26 mouse cellular contexts compared by ENCODE assay signal in the genomic region with DNA sequence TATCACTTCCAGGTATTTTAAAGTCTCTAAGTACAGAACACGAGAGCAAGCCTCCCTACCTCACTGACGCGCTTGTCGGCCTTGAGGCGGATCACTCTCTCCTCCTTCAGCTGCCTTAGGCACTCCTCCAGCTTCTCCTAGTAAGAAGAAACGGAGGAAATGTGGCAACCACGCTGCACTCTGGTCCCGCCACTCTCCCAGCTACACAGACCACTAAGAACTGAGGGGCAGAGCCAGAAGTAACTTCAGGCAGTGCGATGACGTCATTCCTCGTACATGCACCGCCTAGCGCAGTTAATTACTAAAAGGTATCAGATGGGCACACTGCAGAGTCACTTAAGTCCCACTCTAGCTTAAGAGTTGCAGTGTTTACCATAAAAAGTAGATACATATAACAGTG. TPM values are rescaled to one million over a fixed set of nuclear protein-coding genes. Genes with fewer than 3 reads are reported as not detected.
DNase-seq lines count a peak whose midpoint lies in the region; ATAC-seq and TF ChIP-seq lines count a peak whose summit lies in the region.
"Had no signal": no experiment of that assay in that cellular context is flagged by ENCODE, and none has a peak within 500 bp of the region (broad histone marks: within the 10 kb centered on the region; RNA-seq: fewer than 3 reads in every experiment).

No protein-coding gene starts in this region.

- H3K27ac ChIP-seq in forebrain, embryonic 14.5 days (ENCODE audit: low read depth, low read length), result no peak overlapping the region
- H3K27ac ChIP-seq in forebrain, embryonic 12.5 days, result no peak overlapping the region
- H3K27ac ChIP-seq in lung, postnatal 0 days (ENCODE audit: low read length), result peak overlapping the region; percentile 52
- H3K27ac ChIP-seq: embryonic facial prominence, embryonic 12.5 days; heart, embryonic 10.5 days; hindbrain, embryonic 14.5 days; liver, embryonic 14.5 days had no signal

- DNase-seq in adrenal gland, adult (ENCODE audit: inconsistent age in 2 of 2, low spot score in 1 of 2), result peak; percentile 62 to 65
- no peak for DNase-seq in adrenal gland, adult 8-10 months
- DNase-seq in forebrain, embryonic 14.5 days (ENCODE audit: low spot score), result peak; percentile 15
- DNase-seq in lung, postnatal 0 days (ENCODE audit: low spot score), result peak; percentile 77
- DNase-seq in lung, adult 2 months, result no peak
- peak; percentile 22 for DNase-seq in lung, postnatal 36 days
- no peak for DNase-seq in right cerebral cortex, postnatal 36 days (ENCODE audit: low spot score in 2 of 2)
- DNase-seq: cerebellum, adult 2 months; cerebellum, postnatal 14 days; heart, postnatal 4 days; kidney, adult 9 months; kidney, postnatal 14 days; liver; lung, embryonic 14.5 days; right cerebral cortex, postnatal 25 days; spleen, adult 18-20 months; thymus, postnatal 25 days had no signal

- no peak overlapping the region for H3K9ac ChIP-seq in forebrain, embryonic 14.5 days (ENCODE audit: low read length)
- no peak overlapping the region for H3K9ac ChIP-seq in forebrain, embryonic 12.5 days
- H3K9ac ChIP-seq in lung, postnatal 0 days (replicated peaks; ENCODE audit: low read depth), result no peak overlapping the region
- H3K9ac ChIP-seq: embryonic facial prominence, embryonic 12.5 days; hindbrain, embryonic 14.5 days; liver, embryonic 14.5 days; lung, embryonic 14.5 days had no signal

- 77% methylated on average over 13 of the region's 13 CpGs for WGBS in forebrain, embryonic 14.5 days
- WGBS in forebrain, embryonic 12.5 days, result 88% methylated on average over 13 of the region's 13 CpGs
- 68% methylated on average over 13 of the region's 13 CpGs for WGBS in lung, postnatal 0 days
- 75% methylated on average over 13 of the region's 13 CpGs for WGBS in lung, adult 2 months

- H3K36me3 ChIP-seq in forebrain, embryonic 14.5 days (ENCODE audit: control insufficient read depth, insufficient read depth, low read length), result peaks cover 66% of the 10 kb centered on the region
- H3K36me3 ChIP-seq in forebrain, embryonic 12.5 days (replicated peaks), result peaks cover 60% of the 10 kb centered on the region
- no peaks in the 10 kb centered on the region; the same call in 1 of the 2 replicates for H3K36me3 ChIP-seq in lung, postnatal 0 days (ENCODE audit: insufficient read depth, low read length)

- no peak overlapping the region for H3K4me2 ChIP-seq in forebrain, embryonic 14.5 days (ENCODE audit: low read length)
- no peak overlapping the region for H3K4me2 ChIP-seq in forebrain, embryonic 12.5 days
- peak overlapping the region; percentile 17; the same call in 1 of the 2 replicates for H3K4me2 ChIP-seq in lung, postnatal 0 days (replicated peaks; ENCODE audit: low read depth, low read length)
- H3K4me2 ChIP-seq: embryonic facial prominence, embryonic 12.5 days; hindbrain, embryonic 14.5 days; lung, embryonic 14.5 days; midbrain, embryonic 11.5 days had no signal

- peak; percentile 38; the same call in 1 of the 2 replicates for TF ChIP-seq EP300 in lung, postnatal 0 days (IDR thresholded peaks at IDR 0.05)

- no peaks in the 10 kb centered on the region for H3K4me1 ChIP-seq in forebrain, embryonic 14.5 days (ENCODE audit: control insufficient read depth, insufficient read depth, low read length)
- no peaks in the 10 kb centered on the region for H3K4me1 ChIP-seq in forebrain, embryonic 12.5 days
- no peaks in the 10 kb centered on the region for H3K4me1 ChIP-seq in lung, postnatal 0 days (ENCODE audit: insufficient read depth, low read depth, low read length)
- H3K4me1 ChIP-seq in lung, adult 2 months (ENCODE audit: control insufficient read depth, insufficient read depth, low read length), result no peaks in the 10 kb centered on the region
- H3K4me1 ChIP-seq: embryonic facial prominence, embryonic 12.5 days; heart, embryonic 10.5 days had no signal

- no peaks in the 10 kb centered on the region for H3K27me3 ChIP-seq in forebrain, embryonic 14.5 days (replicated peaks; ENCODE audit: control insufficient read depth, insufficient read depth, low read length)
- H3K27me3 ChIP-seq in forebrain, embryonic 12.5 days, result no peaks in the 10 kb centered on the region
- H3K27me3 ChIP-seq in lung, postnatal 0 days (replicated peaks; ENCODE audit: insufficient read depth, low read length), result no peaks in the 10 kb centered on the region
- H3K27me3 ChIP-seq: embryonic facial prominence, embryonic 12.5 days had no signal

- no peaks in the 10 kb centered on the region for H3K9me3 ChIP-seq in forebrain, embryonic 14.5 days (replicated peaks; ENCODE audit: control insufficient read depth, low read length)
- no peaks in the 10 kb centered on the region for H3K9me3 ChIP-seq in forebrain, embryonic 12.5 days
- H3K9me3 ChIP-seq in lung, postnatal 0 days (ENCODE audit: low read length), result no peaks in the 10 kb centered on the region
- H3K9me3 ChIP-seq: embryonic facial prominence, embryonic 12.5 days; heart, embryonic 10.5 days had no signal

- TF ChIP-seq POLR2A in lung, adult 2 months (IDR thresholded peaks at IDR 0.05; ENCODE audit: borderline replicate concordance, extremely low read depth, low read depth, low read length), result no peak

- TF ChIP-seq CTCF in lung, postnatal 0 days (IDR thresholded peaks at IDR 0.05), result no peak
- TF ChIP-seq CTCF in lung, adult 2 months (IDR thresholded peaks at IDR 0.05; ENCODE audit: insufficient read depth, low read length), result no peak

- no peak overlapping the region for H3K4me3 ChIP-seq in forebrain, embryonic 14.5 days (ENCODE audit: low read depth, low read length)
- H3K4me3 ChIP-seq in forebrain, embryonic 12.5 days (replicated peaks), result no peak overlapping the region
- no peak overlapping the region for H3K4me3 ChIP-seq in lung, postnatal 0 days (ENCODE audit: low read depth, low read length)
- H3K4me3 ChIP-seq in lung, adult 2 months (replicated peaks; ENCODE audit: extremely low read depth, low read depth, low read length), result no peak overlapping the region
- H3K4me3 ChIP-seq: embryonic facial prominence, embryonic 12.5 days; erythroblast, embryonic 14.5 days; heart, embryonic 10.5 days had no signal

- peak; percentile 44; the same call in 1 of the 2 replicates for ATAC-seq in forebrain, embryonic 14.5 days
- ATAC-seq in forebrain, embryonic 12.5 days (ENCODE audit: low FRiP score), result no peak
- ATAC-seq in lung, postnatal 0 days, result peak; percentile 82
- ATAC-seq: intestine, postnatal 0 days; midbrain, embryonic 16.5 days had no signal

RNA-seq across cellular contexts. Expression of a gene that starts 15.2 kb away (rescaled TPM):
- total RNA-seq in adrenal gland, adult 8-10 months (2022), result 100 to 1,000 TPM in 1 of 4 experiments, 10 to 100 TPM in 3; 38.3 to 144 (median 66.5) TPM
- polyA plus RNA-seq in forebrain, embryonic 14.5 days (2014; fragmentation: Nextera tagmentation; extraction: Ambion mirVana), result 128 and 147 TPM in 2 replicates
- polyA plus RNA-seq in forebrain, embryonic 12.5 days (2016; fragmentation: Nextera tagmentation; extraction: Ambion mirVana), result 169 and 172 TPM in 2 replicates
- polyA plus RNA-seq in lung, postnatal 0 days (2015; fragmentation: Nextera tagmentation; extraction: Ambion mirVana), result 35.2 and 47.8 TPM in 2 replicates
- polyA plus RNA-seq in lung, adult 2 months (2012; rRNA removed), result 3.2 and 8.7 TPM in 2 replicates

RNA-seq across cellular contexts. Expression of a gene that starts 22.5 kb away (rescaled TPM):
- 10 to 100 TPM in 2 of 4 experiments, 1 to 10 TPM in 2; 8.4 to 18.1 (median 11.0) TPM for total RNA-seq in adrenal gland, adult 8-10 months (2022)
- 36.6 and 39.4 TPM in 2 replicates for polyA plus RNA-seq in forebrain, embryonic 14.5 days (2014; fragmentation: Nextera tagmentation; extraction: Ambion mirVana)
- polyA plus RNA-seq in forebrain, embryonic 12.5 days (2016; fragmentation: Nextera tagmentation; extraction: Ambion mirVana), result 63.5 and 65.2 TPM in 2 replicates
- polyA plus RNA-seq in lung, postnatal 0 days (2015; fragmentation: Nextera tagmentation; extraction: Ambion mirVana), result 10.4 and 12.3 TPM in 2 replicates
- polyA plus RNA-seq in lung, adult 2 months (2012; rRNA removed), result 3.0 and 3.1 TPM in 2 replicates

Comparison
In these comparisons a context has a peak if more than half of its experiments do, and no peak if none do; other contexts are left out.
1. DNase-seq: peak in adrenal gland, adult (2 of 2), forebrain, embryonic 14.5 days (single experiment), lung, postnatal 0 days (single experiment) and lung, postnatal 36 days (single experiment); none in adrenal gland, adult 8-10 months (single experiment), lung, adult 2 months (single experiment) and right cerebral cortex, postnatal 36 days (0 of 2).